Mouse (Mus musculus) cerebellum, postnatal 36 days (tissue): ENCODE data around the gene Cd101.

ENCODE experiments used
- DNase-seq, 2 experiments: peaks; one replicate each; pipeline ENCODE4 v3.0.0; 2021 to 2022; ENCODE audit warnings: mixed read lengths in 2 of 2

Gene Cd101

DNA sequence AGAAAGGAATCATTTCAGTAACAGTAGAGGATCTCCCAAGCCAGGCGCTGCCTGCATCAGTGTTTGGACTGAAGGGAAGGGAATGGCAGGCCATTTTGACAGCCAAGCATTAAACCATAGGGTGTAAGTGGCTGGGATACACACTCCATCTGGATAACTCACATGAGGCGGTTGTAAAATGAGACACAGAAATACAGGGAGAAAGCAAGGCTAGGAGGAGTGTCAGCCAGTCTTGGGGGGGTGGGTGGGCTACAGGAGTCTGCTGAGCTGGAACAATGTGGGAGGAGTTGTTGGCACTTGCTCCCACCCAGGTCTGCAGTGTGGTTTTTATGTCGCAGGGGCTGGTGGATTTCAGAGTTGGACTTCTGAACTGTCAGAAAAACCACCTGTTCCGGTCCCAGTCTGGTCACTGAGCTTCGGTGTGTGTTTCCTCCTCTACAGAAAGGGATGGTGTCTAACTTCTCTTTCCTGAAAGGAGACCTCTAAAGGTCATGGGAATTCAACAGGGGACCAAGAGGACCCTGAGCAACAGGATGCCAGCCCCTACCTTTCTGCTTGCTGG lies 8.7 kb upstream of the Cd101 start:
- no peak for DNase-seq

DNA sequence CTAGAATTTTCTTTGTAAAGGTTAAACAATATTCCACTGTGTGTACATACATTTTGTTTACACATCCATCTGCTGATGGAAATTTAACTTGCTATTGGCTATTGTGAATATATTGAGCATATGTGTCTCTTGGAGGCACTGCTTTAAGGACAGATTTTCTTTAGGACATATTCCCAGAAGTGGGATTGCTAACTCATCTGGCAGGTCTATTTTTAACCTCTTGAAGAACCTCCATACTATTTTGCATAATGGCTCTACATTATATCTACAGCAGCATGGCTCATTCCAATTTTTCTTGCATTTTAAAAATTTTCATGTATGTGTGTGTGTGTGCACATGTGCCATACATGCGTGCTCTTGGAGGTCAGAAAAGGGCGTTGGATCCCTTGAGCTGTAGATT lies 6.6 kb upstream of the Cd101 start:
- no peak for DNase-seq

DNA sequence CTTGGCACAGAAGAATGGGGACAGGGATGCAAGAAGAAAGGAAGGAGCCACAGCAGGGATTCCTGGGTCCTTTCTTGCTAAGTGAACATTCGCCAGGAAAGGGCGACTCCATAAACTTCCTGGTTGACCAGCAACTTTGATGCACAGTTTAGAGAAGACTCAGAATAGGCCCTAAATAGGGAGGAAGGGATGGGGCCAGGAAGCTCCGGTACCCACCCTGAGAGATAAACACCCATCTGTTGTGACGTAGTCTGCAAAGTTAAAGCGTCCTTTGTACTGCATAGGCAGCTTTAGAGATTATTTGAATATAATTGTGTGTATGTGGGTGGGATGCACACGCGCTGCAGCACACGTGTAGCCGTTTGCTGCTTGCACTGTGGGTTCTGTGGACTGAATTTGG lies 5.2 kb upstream of the Cd101 start:
- DNase-seq, result no peak

DNA sequence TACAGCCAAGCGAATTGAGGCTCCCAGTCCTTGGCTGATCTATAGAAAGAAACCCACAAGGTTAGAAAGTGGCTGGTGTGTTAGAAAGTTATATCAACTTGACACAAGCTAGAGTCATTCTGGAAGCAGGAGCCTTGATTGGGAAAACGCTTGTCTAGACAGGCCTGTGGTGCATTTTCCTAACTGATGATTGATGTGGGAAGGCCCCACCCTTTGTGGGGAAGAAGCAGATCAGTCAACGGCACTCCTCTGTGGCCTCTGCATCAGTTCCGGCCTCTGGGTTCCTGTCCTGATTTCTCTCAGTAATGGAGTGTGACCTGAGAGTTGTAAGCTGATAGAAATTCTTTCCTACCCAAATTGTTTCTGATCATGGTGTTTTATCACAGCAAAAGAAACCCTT lies 4.3 kb upstream of the Cd101 start:
- no peak for DNase-seq

DNA sequence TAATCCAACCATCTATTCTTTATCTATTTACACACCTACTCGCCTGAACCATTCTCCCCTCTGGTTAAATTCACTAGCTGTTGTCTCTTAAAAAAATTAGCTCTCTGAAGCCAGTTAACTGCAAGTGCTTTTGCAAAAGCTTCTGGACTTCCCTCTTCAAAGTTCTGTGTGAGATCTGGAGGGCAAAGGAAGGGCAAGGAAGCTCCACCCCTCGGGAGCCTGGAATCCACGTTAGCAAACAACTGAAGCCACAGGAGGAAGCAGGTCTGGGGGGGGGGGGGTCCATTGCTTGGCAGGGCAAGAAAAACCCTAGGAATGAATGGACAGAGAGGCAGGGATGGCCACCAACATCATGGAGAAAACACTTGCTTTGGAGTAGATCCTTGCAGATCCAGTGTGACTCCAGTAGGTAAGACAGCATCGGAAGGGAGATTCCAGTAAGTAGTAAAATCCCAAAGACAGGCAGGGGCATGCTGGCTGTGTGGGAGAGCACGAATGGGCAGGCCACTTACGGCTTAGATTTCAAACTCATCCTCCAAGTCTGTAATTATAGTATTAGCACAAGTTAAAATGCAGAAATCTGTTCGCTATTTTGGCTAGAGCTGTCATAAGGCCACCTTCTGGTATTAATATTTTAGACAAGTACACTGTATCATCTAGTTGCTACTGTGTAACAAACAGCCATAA lies 2.2 kb upstream of the Cd101 start:
- no peak for DNase-seq

DNA sequence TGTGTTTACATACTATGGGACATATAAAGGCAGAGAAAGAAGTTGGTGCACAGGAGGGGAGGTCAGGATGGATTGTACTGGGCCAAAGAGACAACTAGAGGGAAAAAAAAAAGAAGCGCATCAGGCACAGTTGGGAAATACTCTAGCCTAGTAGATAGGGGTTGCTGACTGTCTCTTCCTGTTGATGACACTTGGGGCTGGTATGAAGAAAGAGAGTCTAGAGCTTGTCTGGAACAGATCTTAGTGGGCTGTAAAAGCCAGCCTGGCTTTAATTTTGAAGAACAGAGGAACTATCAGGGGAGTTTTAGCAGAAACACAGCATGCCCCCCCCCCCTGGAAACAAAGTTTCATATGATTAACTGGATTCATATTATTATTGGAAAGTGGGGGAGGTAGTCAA lies 1.3 kb upstream of the Cd101 start:
- no peak for DNase-seq

DNA sequence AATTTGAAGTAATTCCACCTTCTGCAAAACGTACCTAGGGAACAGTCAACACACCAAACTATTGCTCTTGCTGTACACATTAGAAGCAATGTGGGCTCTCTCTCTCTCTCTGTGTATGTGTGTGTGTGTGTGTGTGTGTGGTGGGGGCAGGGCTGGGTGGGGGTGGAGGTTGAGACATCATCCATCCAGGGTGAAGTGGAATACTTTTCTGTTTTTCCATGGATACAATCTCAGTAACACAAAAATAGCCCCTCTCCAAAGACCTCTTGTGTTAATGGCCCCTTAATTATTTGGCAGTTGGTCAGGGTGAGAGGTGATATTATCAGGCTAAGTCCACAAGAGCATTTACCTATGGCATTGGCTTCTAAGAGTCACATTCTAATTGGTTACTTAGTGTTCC lies 2.6 kb downstream of the Cd101 start:
- no peak for DNase-seq

DNA sequence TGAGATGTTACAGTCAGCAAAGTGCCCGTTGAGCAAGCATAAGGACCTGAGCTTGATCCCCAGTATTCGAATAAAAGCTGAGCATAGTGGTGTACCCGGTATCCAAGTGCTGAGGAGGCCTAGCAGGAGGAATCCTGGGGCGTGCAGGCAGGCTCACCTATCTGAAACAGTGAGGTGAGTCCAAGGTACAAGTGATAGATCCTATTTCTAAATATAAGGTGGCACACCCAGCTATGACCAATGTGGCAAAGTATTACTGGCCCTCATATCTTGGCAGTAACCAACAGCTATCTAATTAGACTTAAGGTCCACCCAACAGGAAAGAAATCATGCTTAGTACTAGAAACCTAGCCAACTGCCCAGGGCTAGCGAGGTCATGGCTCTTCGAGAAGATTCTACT lies 6.4 kb downstream of the Cd101 start:
- DNase-seq, result no peak

DNA sequence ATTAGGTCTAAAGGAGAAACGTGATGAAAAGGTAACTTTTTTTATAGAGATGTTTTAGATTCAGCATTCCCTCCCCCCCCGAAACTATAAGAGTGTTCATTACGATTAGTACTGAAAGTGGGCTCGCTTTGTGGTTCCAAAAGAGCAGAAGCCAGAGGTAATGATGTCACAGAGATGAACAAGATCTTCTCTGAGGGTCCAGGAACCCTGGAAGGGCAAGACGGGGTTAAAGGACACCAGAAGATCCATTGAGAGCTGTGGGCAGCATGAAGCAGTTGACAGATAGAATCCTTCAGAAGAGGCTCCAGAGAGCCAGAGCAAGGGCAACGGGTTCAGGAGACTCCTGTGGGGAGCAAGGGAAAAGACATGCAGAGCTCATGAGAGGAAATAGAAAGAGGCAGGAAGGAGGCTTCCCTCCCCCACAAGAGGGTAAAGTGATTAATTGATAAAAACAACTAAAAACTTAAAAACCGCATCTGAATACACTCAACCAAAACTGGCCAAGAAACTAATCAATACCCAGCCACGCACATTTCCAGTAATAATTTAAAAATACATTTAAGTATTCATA lies 7.8 kb downstream of the Cd101 start:
- DNase-seq, result no peak

DNA sequence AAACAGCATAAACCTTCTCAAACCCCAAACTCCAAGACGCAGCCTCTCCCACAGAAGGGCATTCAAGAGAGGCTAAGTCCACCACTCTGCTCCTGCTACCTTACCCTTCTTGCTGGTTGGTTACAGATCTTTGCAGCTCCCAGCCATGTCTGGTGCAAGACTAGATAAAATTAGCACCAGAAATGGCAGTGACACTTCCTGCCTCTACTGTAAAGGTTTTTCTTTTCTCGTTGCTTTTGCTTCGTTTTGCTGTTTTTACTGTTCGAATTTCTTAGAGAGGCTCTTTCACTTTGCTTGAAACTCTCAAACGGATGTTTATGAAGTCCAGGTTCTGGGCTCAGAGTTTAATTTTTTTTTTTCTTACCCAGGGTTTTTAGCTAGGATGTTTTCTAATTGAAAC lies 8.3 kb downstream of the Cd101 start:
- no peak for DNase-seq

DNA sequence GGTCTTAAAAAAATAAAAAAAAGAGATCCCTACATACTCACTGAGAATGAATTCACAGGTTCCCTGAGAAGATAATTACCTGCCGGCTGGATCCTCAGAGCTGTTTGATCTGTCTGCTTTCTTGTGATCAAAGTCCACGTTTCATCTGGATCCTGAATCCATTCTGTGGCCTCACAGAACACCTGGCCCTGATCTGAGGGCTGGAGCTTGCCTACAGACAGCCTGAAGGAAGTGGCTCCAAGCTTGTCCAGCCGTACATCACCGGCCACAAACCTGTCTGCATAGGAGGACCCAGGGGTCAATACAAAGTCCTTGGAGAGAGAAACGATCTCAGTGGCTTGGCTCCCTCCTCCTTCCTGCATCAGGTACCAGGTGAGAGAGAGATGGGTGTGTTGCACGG lies 10.9 kb downstream of the Cd101 start:
- DNase-seq, result no peak

DNA sequence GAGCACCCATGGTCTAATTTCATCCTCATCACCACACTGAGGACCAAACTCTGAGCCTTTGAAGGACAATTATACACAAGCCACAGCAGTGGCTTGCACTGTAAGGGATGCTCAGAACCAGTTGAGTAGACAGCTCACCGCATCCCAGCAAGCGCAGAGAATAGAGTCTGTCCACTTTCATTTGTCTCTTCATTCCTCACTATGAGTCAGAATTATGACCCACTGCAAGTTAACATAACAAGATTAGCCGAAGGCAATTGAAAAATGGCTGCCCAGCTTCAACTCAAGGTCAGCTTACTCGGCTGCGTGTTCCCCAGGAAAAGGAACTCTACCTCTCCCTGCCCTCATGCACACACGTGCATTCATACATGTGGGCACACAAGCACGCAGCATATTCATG lies 13.3 kb downstream of the Cd101 start:
- DNase-seq, result no peak

DNA sequence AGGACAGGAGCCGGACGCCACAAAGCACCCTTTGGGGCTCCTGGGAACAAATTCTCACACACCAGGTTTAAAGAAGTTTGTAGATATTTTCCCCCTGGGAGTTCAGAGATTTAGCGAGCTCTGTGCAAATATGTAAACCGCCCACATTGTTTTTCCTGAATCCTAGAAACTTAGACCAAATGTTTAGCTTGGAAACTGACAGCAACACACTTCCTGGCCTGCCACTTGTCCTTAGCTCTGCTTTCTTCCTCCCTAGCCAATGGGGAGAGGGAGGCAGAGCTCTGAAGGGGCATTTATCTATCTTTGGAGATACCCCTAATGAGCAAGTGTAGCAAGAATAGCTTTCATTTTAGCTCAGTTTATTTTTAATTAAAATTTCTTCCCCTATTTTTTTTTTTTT lies 14.1 kb downstream of the Cd101 start:
- DNase-seq, result no peak

DNA sequence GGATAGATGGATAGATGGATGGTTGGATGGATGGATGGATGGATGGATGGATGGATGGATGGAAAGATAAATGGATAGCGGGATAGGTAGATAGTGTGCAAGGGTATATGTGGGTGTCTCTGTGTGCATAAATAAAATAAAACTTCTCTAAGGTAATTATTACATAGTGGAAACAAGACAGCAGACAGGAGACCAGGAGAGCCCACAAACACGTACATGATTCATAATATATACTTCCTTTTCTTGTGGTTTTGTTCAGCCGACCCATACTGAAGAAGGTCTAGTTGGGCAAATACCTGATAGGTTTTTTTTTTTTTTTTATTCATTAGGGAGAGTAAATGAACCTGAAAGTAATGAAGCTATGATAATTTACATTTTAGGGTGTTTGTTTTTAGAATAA lies 15.8 kb downstream of the Cd101 start:
- no peak for DNase-seq

DNA sequence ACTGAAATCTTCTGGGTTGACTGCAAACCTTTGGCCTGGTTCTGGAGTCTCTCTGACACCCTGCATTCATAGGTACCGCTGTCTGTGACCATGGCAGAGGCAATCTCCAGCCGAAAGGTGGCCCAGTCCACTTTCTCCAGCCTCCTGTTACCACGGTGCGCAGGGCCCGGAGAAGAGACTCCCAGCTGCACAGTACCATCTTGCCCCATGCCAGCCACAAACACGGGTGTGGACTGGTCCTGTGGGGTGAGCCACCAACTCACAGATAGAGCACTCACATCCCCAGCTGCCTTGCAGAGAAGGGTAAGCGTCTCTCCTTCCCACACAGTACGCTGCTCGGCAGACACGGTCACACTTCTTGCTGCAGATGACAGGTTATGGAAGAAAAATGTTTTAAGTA lies 16.4 kb downstream of the Cd101 start:
- no peak for DNase-seq

DNA sequence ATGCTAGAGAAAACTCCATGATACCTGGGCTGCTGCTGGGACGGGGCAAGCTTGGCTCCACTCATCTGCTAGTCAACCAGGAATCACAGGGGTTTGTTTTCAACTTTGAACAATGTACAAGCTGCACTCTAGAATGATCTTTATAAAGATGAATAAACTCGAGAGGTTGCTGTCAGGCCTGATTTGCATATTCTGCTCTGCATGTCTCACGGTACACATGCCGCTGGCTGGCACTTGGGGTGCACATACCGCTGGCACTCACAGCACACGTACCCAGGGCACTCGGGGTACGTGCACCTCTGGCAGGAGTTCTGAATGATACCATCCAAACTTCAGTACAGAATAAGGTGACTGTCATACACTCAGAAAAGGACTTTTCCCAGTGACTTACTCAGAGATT lies 16.8 kb downstream of the Cd101 start:
- DNase-seq, result no peak

DNA sequence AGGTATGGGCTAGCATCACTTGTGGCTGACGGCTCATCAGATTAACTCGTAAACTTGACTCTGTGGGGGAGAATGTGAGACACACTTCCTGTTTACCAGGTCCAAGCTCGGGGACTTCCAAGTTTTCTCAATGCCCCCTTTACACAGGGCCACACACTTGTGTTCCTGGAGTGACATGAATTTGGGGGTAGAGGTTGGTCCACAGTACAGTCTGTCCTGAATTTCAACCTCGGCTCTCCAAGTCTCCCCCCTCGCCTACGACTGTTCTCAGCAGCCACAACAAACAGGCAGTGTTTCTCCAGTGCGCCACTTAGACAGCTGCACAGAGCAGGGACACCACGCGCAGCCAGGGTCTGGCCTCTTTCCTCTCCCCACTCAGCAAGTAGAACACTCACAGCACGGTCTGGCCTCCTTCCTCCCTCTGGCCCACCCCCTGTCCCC lies 17.2 kb downstream of the Cd101 start:
- DNase-seq, result no peak

DNA sequence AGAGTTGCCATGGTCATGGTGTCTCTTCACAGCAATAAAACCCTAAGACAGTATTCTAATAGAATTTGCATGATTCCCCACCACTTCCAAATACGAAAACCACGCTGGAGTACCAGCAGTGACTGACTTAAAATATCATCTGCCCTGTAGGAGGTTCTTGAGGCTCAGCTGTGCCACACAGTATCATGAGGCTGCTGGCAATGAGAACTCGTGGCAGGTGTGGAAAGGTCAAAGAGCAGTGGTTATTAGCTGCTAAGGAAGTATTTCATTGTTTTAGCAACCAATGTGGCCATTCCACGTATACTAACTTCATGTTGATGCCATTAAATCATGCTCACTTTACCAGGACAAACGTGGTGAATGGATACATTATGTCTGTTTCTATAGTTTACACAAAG lies 18.2 kb downstream of the Cd101 start:
- no peak for DNase-seq

DNA sequence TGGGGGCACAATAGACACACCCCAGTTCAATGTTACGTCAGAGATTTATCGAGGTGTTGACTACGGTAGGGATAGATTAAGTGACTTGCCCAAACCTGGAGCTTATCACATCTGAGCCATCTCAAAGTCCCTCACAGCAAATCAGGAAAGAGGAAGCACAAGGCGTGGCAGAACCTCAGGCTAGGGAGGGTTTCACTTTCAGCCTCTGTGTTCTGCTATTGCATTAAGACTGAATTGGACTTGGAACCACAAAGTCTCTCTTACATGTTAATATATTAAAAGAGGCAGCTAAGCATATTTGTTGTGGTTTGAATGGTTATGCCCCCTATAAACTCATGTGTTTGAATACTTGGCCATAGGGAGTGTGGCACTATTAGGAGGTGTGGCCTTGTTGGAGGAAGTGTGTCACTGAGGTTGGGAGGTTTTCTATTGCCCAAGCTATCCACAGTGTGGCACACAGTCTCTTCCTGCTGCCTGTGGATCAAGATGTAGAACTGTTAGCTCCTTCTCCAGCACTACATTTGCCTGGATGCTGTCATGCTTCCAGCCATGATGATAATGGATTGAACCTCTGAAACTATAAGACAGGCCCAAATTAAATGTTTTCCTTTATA lies 18.7 kb downstream of the Cd101 start:
- DNase-seq, result no peak

DNA sequence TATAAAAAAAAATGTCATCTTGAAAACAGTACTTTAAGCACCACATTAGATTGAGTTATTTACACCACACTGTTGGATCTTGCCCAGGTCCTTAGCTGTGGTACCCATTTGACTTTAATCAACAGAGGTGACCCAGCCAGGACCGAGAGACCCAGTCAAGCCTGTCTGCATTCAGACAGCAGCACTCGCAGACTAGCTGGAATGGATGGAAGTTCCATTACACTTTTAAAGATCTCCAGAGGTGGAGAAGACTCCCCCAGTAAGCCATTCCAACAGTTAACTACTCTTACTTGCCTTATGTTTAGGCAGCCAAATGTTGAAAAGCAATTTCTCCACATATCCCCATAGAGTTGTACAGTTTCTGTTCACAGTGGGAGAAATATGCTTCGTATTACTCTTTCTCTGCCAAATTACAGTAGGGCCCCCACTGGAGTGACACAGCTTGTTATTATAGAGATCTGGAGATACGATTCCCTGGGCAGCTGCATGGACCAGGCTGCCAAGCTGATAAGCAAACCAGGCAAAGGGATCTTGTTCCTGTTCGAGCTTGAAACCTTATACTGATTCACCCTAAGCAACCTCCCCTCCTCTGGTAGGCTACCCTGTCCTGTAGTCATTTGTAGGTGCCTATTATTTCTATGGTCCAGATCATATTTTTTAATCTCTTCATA lies 22.1 kb downstream of the Cd101 start:
- no peak for DNase-seq

DNA sequence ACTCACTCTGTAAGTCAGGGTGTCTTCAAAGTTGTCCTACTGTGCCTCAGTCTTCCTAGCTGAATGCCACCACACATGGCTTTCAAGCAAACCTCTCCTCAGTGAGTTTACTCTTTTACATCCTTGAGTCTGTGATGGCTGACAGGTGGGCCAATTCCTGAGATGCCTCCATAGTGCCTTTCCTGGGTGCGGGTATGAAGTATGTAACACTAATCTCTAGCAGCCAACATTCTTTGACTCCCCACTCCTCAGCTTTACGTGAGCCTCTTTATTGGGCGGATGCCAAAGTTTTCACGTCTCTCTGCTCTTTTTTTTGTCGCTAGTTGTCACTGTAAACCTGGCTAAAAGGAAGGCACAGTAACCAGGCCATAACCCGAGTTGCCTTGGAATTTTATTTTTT lies 24.0 kb downstream of the Cd101 start:
- DNase-seq, result no peak

DNA sequence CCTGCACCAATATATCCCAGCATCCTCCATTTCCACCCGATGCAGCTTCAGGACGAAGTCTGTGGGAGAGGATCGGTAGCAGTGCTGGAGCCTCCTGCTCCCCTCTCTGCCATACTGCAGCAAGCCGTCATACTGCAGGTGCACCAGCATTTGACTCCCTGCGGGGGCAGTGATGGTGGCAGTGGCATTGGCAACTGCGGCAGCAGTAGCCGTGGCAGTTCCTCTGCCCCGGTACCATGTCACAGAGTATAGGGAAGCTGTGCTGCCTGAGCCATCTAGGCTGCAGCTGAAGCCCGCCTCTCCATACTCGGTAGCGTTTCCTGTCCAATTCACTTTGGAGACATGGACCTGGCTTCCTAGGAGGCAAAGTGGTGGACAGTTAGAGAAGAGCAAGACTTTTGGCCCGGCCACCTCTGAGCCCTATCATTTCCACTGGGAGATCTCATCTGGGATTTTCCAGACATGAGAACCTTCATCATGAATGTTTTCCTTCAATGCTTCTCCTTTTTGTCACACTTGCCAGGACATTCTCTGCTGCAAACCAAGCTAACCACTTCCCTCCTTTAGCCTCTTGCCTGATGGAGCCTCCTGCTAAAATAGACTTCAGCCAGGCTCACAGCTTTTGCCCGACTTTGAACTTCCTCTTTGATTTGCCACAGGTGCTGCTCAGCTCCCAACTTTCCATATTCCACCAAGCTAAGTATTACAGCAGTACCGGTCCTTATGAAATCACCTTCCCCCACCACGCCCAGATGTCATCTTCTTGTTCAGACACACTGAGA lies 25.6 kb downstream of the Cd101 start:
- DNase-seq, result no peak

DNA sequence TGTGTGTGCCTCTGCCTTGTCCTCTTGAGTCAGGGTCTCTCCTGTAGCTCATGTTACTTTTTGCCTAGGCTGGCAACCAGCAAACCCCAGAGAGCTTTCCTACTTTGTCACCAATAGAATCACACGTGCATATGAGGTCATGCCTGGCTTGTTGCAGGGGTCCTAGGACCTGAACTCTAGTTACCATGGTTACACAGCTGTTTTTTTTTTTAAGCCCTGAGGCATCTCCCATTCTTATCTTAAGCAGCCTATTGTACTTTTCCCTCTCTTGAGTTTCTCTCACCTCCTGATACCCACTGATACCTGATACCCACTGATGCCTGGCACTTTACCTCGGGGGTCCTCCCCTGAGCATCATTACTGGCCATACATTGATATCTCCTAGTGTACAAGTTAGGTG lies 29.6 kb downstream of the Cd101 start:
- no peak for DNase-seq
